Mouse (Mus musculus) hindbrain, postnatal 0 days (tissue): ENCODE results near the gene Pex6. TPM values are rescaled to one million over a fixed set of nuclear protein-coding genes. Genes with fewer than 3 reads are reported as not detected.

Experiments
- ATAC-seq: fragments of 200-750 bp; cut with Nextera tagmentation; 2 replicates; pipeline ENCODE4 v1.8.0; 2017; ENCODE audit warnings: mild to moderate bottlenecking, moderate TSS enrichment, moderate library complexity
- DNase-seq: peaks from one replicate; pipeline ENCODE4 v3.0.0-alpha.2; 2015; ENCODE audit warnings: low spot score
- H3K27ac ChIP-seq: fragments of 300-500 bp; sonication (generic); 2 replicates; pipeline ENCODE4 v1.5.1; 2014; ENCODE audit warnings: mild to moderate bottlenecking
- H3K27me3 ChIP-seq: fragments of 300-500 bp; sonication (generic); 2 replicates; pipeline ENCODE4 v1.6.1; 2014; ENCODE audit warnings: low read length, mixed read lengths; ENCODE audit not compliant: insufficient read depth
- H3K36me3 ChIP-seq: fragments of 300-500 bp; sonication (generic); 2 replicates; pipeline ENCODE4 v1.6.1; 2014; ENCODE audit warnings: low read length, mixed read lengths; ENCODE audit not compliant: insufficient read depth
- H3K4me1 ChIP-seq: fragments of 300-500 bp; sonication (generic); 2 replicates; pipeline ENCODE4 v1.6.1; 2014; ENCODE audit warnings: antibody characterized with exemption, low read length, mixed read lengths; ENCODE audit not compliant: insufficient read depth
- H3K4me2 ChIP-seq: fragments of 300-500 bp; sonication (generic); 2 replicates; pipeline ENCODE4 v1.6.1; 2014; ENCODE audit warnings: low read depth, mild to moderate bottlenecking, low read length, moderate library complexity, mixed read lengths
- H3K4me3 ChIP-seq: fragments of 300-500 bp; sonication (generic); 2 replicates; pipeline ENCODE4 v1.5.1; 2014; ENCODE audit warnings: low read length
- H3K9ac ChIP-seq: fragments of 300-500 bp; sonication (generic); replicated peaks from 2 replicates; pipeline ENCODE4 v1.6.1; 2014; ENCODE audit warnings: mild to moderate bottlenecking, low read length, moderate library complexity, mixed read lengths
- H3K9me3 ChIP-seq: fragments of 300-500 bp; sonication (generic); 2 replicates; pipeline ENCODE4 v1.6.1; 2016; ENCODE audit warnings: low read length, mixed read lengths
- CTCF ChIP-seq: IDR thresholded peaks from 2 replicates; pipeline ENCODE4 v1.5.1; 2016; ENCODE audit warnings: antibody characterized with exemption, control low read depth, low read depth
- WGBS: fragments of 180-500 bp; shearing (Covaris S2); extraction: QIAGEN DNeasy Blood & Tissue Kit; methylation state at CpG from one replicate; pipeline ENCODE4 v1.1.7; 2014; 5-methylcytosine and 5-hydroxymethylcytosine counted together
- polyA plus RNA-seq: library from polyadenylated mRNA; unstranded; fragments of >200 nt; fragmentation: Nextera tagmentation; extraction: Ambion mirVana; gene quantifications from 2 replicates; pipeline ENCODE4 v1.2.1, GENCODE M21; 2015
- total RNA-seq: library from RNA; depleted of rRNA; stranded (reverse); fragments of >200 nt; gene quantifications from 2 replicates; pipeline ENCODE4 v1.2.3, GENCODE M21; 2014

Pex6 gene
- total and polyA plus RNA-seq, 2 experiments from 2014 or later: 18.1 to 41.7 TPM

GRCm38 (mm10) chr17:46703971-46704886 lies 7.0 kb upstream of the Pex6 start:
- H3K4me2 ChIP-seq: peak overlapping the region; percentile 69
- H3K27me3 ChIP-seq: no peaks in the 10 kb centered on the region
- peak overlapping the region; percentile 89 for H3K27ac ChIP-seq
- no peaks in the 10 kb centered on the region for H3K9me3 ChIP-seq
- H3K36me3 ChIP-seq: no peaks in the 10 kb centered on the region
- DNase-seq (no peak), ATAC-seq (peak; percentile 65)
- 6% methylated on average over 33 of the region's 41 CpGs for WGBS
- TF ChIP-seq CTCF: no peak
- H3K4me3 ChIP-seq: peak overlapping the region; percentile 92
- H3K9ac ChIP-seq: peak overlapping the region; percentile 87
- peaks cover 14% of the 10 kb centered on the region for H3K4me1 ChIP-seq

- H3K4me1 ChIP-seq: peaks cover 14% of the 10 kb centered on the region
- DNase-seq: peak; percentile 99
- peak; percentile 16 for TF ChIP-seq CTCF
- 2% methylated on average over 48 of the region's 48 CpGs for WGBS
- peak within 1 kb of the TSS; percentile 89 for H3K27ac ChIP-seq
- H3K27me3 ChIP-seq: no peaks in the 10 kb centered on the region
- H3K36me3 ChIP-seq: no peaks in the 10 kb centered on the region
- H3K9ac ChIP-seq: peak within 1 kb of the TSS; percentile 87
- peak; percentile 96 for ATAC-seq
- peak within 1 kb of the TSS; percentile 69 for H3K4me2 ChIP-seq
- peak within 1 kb of the TSS; percentile 92 for H3K4me3 ChIP-seq
- H3K9me3 ChIP-seq: no peaks in the 10 kb centered on the region
Observed at GRCm38 (mm10) chr17:46704887-46705835, 6.1 kb upstream of the Pex6 start, which contains the start of gene Ppp2r5d. Gene Ppp2r5d, minus strand, starts transcription at chr17:46705111.

GRCm38 (mm10) chr17:46706375-46707089 lies 4.7 kb upstream of the Pex6 start:
- ATAC-seq: no peak
- Histone ChIP-seq H3K4me2 (no peak overlapping the region), H3K27me3 (no peaks in the 10 kb centered on the region)

GRCm38 (mm10) chr17:46711612-46712271 lies 479 bp downstream of the Pex6 start:
- H3K4me3 ChIP-seq: peak overlapping the region; percentile 97
- no peaks in the 10 kb centered on the region for H3K9me3 ChIP-seq
- no peaks in the 10 kb centered on the region for H3K27me3 ChIP-seq
- H3K27ac ChIP-seq: peak overlapping the region; percentile 82
- H3K4me2 ChIP-seq: peak overlapping the region; percentile 100
- TF ChIP-seq CTCF: no peak
- under 1% methylated on average over 73 of the region's 76 CpGs for WGBS
- DNase-seq (peak; percentile 26), ATAC-seq (peak; percentile 18; the same call in 1 of the 2 replicates)
- peak overlapping the region; percentile 92 for H3K9ac ChIP-seq
- peaks cover 11% of the 10 kb centered on the region for H3K36me3 ChIP-seq
- peaks cover 7% of the 10 kb centered on the region; the same call in 1 of the 2 replicates for H3K4me1 ChIP-seq

More at GRCm38 (mm10) chr17:46706375-46707089, 4.7 kb upstream of the Pex6 start:
- WGBS: 92% methylated on average over 14 of the region's 14 CpGs
- peaks cover 14% of the 10 kb centered on the region for H3K4me1 ChIP-seq
- H3K27ac ChIP-seq: no peak overlapping the region
- H3K9ac ChIP-seq: no peak overlapping the region
- no peaks in the 10 kb centered on the region for H3K36me3 ChIP-seq
- H3K4me3 ChIP-seq: no peak overlapping the region
- TF ChIP-seq CTCF: no peak
- H3K9me3 ChIP-seq: no peaks in the 10 kb centered on the region
- no peak for DNase-seq

GRCm38 (mm10) chr17:46712442-46712841 lies 1.2 kb downstream of the Pex6 start:
- Histone ChIP-seq H3K27me3 (no peaks in the 10 kb centered on the region), H3K9ac (peak overlapping the region; percentile 92; the same call in 1 of the 2 replicates), H3K9me3 (no peaks in the 10 kb centered on the region), H3K4me3 (peak overlapping the region; percentile 97), H3K36me3 (peaks cover 11% of the 10 kb centered on the region), H3K4me1 (peaks cover 7% of the 10 kb centered on the region; the same call in 1 of the 2 replicates), H3K27ac (0 out of 2 replicates have a peak overlapping the region, but pooled peaks have one; percentile 82), H3K4me2 (peak overlapping the region; percentile 100)
- ATAC-seq (no peak), DNase-seq (no peak)
- no peak for TF ChIP-seq CTCF
- 74% methylated on average over 7 of the region's 7 CpGs for WGBS
